Mouse (Mus musculus) gastrocnemius, adult 2 months (tissue): ENCODE measurements around the gene Apoa2. TPM values are rescaled to one million over a fixed set of nuclear protein-coding genes. Genes with fewer than 3 reads are reported as not detected.
A peak's percentile ranks its signal among the peaks of the same experiment; 100 is the strongest.
"Not testable (repeated sequence)": the region's sequence is repeated elsewhere in the genome, so short reads cannot be mapped to it uniquely, and the experiment has no call there.

ENCODE experiments used
- DNase-seq: peaks from one replicate; pipeline ENCODE4 v3.0.0; 2022
- H3K27ac ChIP-seq: fragments of 200-600 bp; 2 replicates; pipeline ENCODE4 v1.8.1; 2022; ENCODE audit warnings: mild to moderate bottlenecking
- H3K4me3 ChIP-seq: fragments of 200-600 bp; 2 replicates; pipeline ENCODE4 v1.8.1; 2022; ENCODE audit warnings: mild to moderate bottlenecking, moderate library complexity
- CTCF ChIP-seq: fragments of 200-600 bp; IDR thresholded peaks from 2 replicates; pipeline ENCODE4 v1.8.1; 2022; ENCODE audit warnings: antibody characterized with exemption, mild to moderate bottlenecking, moderate library complexity
- intact Hi-C: fragments of 180-260 bp; cut with DNase I; formaldehyde crosslinking; loops from one replicate; pipeline ENCODE4 v1.15.1; 2025
- total RNA-seq, 2 experiments: library from RNA; stranded (reverse); gene quantifications; 2 replicates each; pipeline ENCODE4 v1.2.3; 2021

The Apoa2 gene
- total RNA-seq, 2 experiments from 2014 or later = 0.59 TPM; not detected in 1

- intact Hi-C loops = no loop called here
- DNase-seq = no peak
- TF ChIP-seq CTCF = no peak
- Histone ChIP-seq H3K27ac (peak overlapping the region; percentile 89), H3K4me3 (peak overlapping the region; percentile 58)
These were observed 8.2 kb downstream of the Apoa2 start for GRCm38 (mm10) chr1:171232800-171233730.

- no peak for TF ChIP-seq CTCF
- peak; percentile 53 for DNase-seq
- Histone ChIP-seq H3K27ac (peak within 1 kb of the TSS; percentile 89), H3K4me3 (peak within 1 kb of the TSS; percentile 58)
- intact Hi-C loops = no loop called here
These were observed 9.3 kb downstream of the Apoa2 start, which contains the start of gene Fcer1g for GRCm38 (mm10) chr1:171234126-171234525. Gene Fcer1g (minus strand): TSS chr1:171234365.

GRCm38 (mm10) chr1:171234538-171234937 lies 9.7 kb downstream of the Apoa2 start:
- intact Hi-C loops = no loop called here
- DNase-seq = no peak
- Histone ChIP-seq H3K4me3 (peak overlapping the region; percentile 58), H3K27ac (peak overlapping the region; percentile 89)
- no peak for TF ChIP-seq CTCF

GRCm38 (mm10) chr1:171235791-171236190 lies 10.9 kb downstream of the Apoa2 start:
- peak; percentile 46 for DNase-seq
- Histone ChIP-seq H3K27ac (peak overlapping the region; percentile 89), H3K4me3 (peak overlapping the region; percentile 14)
- intact Hi-C loops = no loop called here
- no peak for TF ChIP-seq CTCF

GRCm38 (mm10) chr1:171237438-171237837 lies 12.6 kb downstream of the Apoa2 start:
- intact Hi-C loops = no loop called here
- TF ChIP-seq CTCF = no peak
- Histone ChIP-seq H3K27ac (peak overlapping the region; percentile 89), H3K4me3 (no peak overlapping the region)
- peak; percentile 8 for DNase-seq

- Histone ChIP-seq H3K27ac (peak overlapping the region; percentile 89), H3K4me3 (peak overlapping the region; percentile 61)
- TF ChIP-seq CTCF = peak; percentile 81
- peak; percentile 81 for DNase-seq
- intact Hi-C loops = loop anchor here (2.0 kb wide), 1 partner anchor 16 kb away; the partner anchor contains the start of gene Tomm40l
These were observed 13.6 kb downstream of the Apoa2 start for GRCm38 (mm10) chr1:171238463-171238862.

- intact Hi-C loops = loop anchor here (2.0 kb wide), 1 partner anchor 17 kb away; the partner anchor contains the start of gene Tomm40l
- no peak for TF ChIP-seq CTCF
- H3K4me3 ChIP-seq = peak overlapping the region; percentile 61
- peak; percentile 83 for DNase-seq
- H3K27ac ChIP-seq = peak overlapping the region; percentile 89
These were observed 15.3 kb downstream of the Apoa2 start for GRCm38 (mm10) chr1:171239992-171240744.

- peak overlapping the region; percentile 89 for H3K27ac ChIP-seq
- DNase-seq = no peak
- peak overlapping the region; percentile 61 for H3K4me3 ChIP-seq
- intact Hi-C loops = no loop called here
- no peak for TF ChIP-seq CTCF
These were observed 16.1 kb downstream of the Apoa2 start for GRCm38 (mm10) chr1:171240911-171241310.

GRCm38 (mm10) chr1:171241952-171242351 lies 17.1 kb downstream of the Apoa2 start:
- intact Hi-C loops, H3K4me3 ChIP-seq: not testable (repeated sequence)
- DNase-seq = peak; percentile 14
- H3K27ac ChIP-seq = peak overlapping the region; percentile 89

GRCm38 (mm10) chr1:171245353-171245752 lies 20.5 kb downstream of the Apoa2 start:
- no peak for TF ChIP-seq CTCF
- DNase-seq = peak; percentile 10
- H3K27ac ChIP-seq = peak overlapping the region; percentile 97
- peak overlapping the region; percentile 89 for H3K4me3 ChIP-seq
- intact Hi-C loops = no loop called here

GRCm38 (mm10) chr1:171246709-171247452 lies 22.0 kb downstream of the Apoa2 start:
- peak overlapping the region; percentile 89 for H3K4me3 ChIP-seq
- TF ChIP-seq CTCF = peak; percentile 98
- H3K27ac ChIP-seq = peak overlapping the region; percentile 97
- intact Hi-C loops = loop anchor here (1.0 kb wide), 1 partner anchor 25 kb away; the partner anchor contains the start of gene Tomm40l
- DNase-seq = peak; percentile 98

GRCm38 (mm10) chr1:171247453-171247841 lies 22.6 kb downstream of the Apoa2 start:
- intact Hi-C loops = loop anchor here (1.0 kb wide), 1 partner anchor 25 kb away; the partner anchor contains the start of gene Tomm40l
- H3K4me3 ChIP-seq = peak overlapping the region; percentile 89
- no peak for DNase-seq
- TF ChIP-seq CTCF = no peak
- H3K27ac ChIP-seq = peak overlapping the region; percentile 97
